Mouse (Mus musculus) limb, embryonic 15.5 days (tissue): ENCODE results near the gene Gtpbp8. TPM values are rescaled to one million over a fixed set of nuclear protein-coding genes. Genes with fewer than 3 reads are reported as not detected.

Source experiments
- ATAC-seq: fragments of 200-750 bp; cut with Nextera tagmentation; 2 replicates; pipeline ENCODE4 v1.8.0; 2017; ENCODE audit warnings: low read depth, moderate TSS enrichment; ENCODE audit not compliant: insufficient number of reproducible peaks, low FRiP score, low TSS enrichment
- H3K27ac ChIP-seq: fragments of 300-500 bp; sonication (generic); 2 replicates; pipeline ENCODE4 v1.5.1; 2015; ENCODE audit warnings: moderate library complexity, mild to moderate bottlenecking, inconsistent platforms
- H3K27me3 ChIP-seq: fragments of 300-500 bp; sonication (generic); 2 replicates; pipeline ENCODE4 v1.6.1; 2015; ENCODE audit warnings: inconsistent platforms
- H3K36me3 ChIP-seq: fragments of 300-500 bp; sonication (generic); 2 replicates; pipeline ENCODE4 v1.6.1; 2015; ENCODE audit warnings: inconsistent platforms
- H3K4me1 ChIP-seq: fragments of 300-500 bp; sonication (generic); 2 replicates; pipeline ENCODE4 v1.6.1; 2015; ENCODE audit warnings: inconsistent platforms
- H3K4me2 ChIP-seq: fragments of 300-500 bp; sonication (generic); 2 replicates; pipeline ENCODE4 v1.6.1; 2015; ENCODE audit warnings: mild to moderate bottlenecking, inconsistent platforms
- H3K4me3 ChIP-seq: fragments of 300-500 bp; sonication (generic); 2 replicates; pipeline ENCODE4 v1.5.1; 2015; ENCODE audit warnings: mild to moderate bottlenecking, inconsistent platforms
- H3K9ac ChIP-seq: fragments of 300-500 bp; sonication (generic); 2 replicates; pipeline ENCODE4 v1.6.1; 2015; ENCODE audit warnings: inconsistent platforms
- H3K9me3 ChIP-seq: fragments of 300-500 bp; sonication (generic); 2 replicates; pipeline ENCODE4 v1.6.1; 2016; ENCODE audit warnings: inconsistent platforms
- WGBS: fragments of 180-500 bp; shearing (Covaris S2); methylation state at CpG from one replicate; pipeline ENCODE4 v1.1.7; 2015; 5-methylcytosine and 5-hydroxymethylcytosine counted together
- polyA plus RNA-seq: library from polyadenylated mRNA; unstranded; fragments of >200 nt; fragmentation: Nextera tagmentation; extraction: Ambion mirVana; gene quantifications from 2 replicates; pipeline ENCODE4 v1.2.1, GENCODE M21; 2015

Gtpbp8 gene
- polyA plus RNA-seq, 1 experiment from 2014 or later = 23.1 TPM

DNA sequence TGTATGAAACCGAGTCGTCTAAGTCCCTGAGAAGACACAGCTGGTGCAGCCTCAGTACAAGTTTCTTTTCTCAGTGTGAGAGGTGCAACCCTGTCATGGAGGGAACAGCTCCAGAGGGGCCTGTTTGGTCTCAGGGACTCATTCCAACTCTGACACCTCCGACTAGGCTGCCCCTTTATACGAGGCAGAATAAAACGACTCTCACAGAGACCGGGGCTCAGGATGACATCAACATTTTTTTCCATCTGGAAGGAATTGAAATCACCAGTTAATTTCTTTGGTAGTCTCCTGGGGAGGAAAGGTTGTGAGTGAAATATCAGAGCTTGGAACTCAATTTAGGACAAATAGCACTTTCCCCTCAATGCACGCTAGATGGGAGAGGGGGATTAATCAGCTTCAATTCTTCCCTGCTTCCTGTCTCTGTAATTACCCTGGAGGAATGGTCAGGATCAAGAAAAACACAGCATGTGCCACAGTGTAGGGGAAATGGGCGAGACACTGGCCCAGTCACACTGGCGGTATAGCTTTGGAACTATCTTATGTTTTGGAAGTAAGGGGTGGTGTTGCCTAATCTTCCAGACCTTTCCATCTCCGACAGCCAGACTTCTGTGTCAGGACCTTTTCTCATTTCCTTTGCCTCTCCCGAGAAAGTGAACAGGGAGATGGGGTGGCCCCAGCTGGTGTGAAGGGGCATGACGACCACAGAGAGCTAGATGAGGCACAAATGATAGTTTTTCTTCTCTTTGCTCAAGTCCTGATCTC is 50.1 kb downstream of the Gtpbp8 start:
- 0 out of 2 replicates have a peak overlapping the region, but pooled peaks have one; percentile 7 for H3K4me2 ChIP-seq
- H3K27me3 ChIP-seq = no peaks in the 10 kb centered on the region
- H3K9ac ChIP-seq = no peak overlapping the region
- peak; percentile 85 for ATAC-seq
- WGBS = 22% methylated on average over 12 of the region's 12 CpGs
- H3K36me3 ChIP-seq = no peaks in the 10 kb centered on the region
- no peaks in the 10 kb centered on the region for H3K9me3 ChIP-seq
- H3K4me3 ChIP-seq = no peak overlapping the region
- H3K27ac ChIP-seq = peak overlapping the region; percentile 90
- H3K4me1 ChIP-seq = peaks cover 47% of the 10 kb centered on the region

DNA sequence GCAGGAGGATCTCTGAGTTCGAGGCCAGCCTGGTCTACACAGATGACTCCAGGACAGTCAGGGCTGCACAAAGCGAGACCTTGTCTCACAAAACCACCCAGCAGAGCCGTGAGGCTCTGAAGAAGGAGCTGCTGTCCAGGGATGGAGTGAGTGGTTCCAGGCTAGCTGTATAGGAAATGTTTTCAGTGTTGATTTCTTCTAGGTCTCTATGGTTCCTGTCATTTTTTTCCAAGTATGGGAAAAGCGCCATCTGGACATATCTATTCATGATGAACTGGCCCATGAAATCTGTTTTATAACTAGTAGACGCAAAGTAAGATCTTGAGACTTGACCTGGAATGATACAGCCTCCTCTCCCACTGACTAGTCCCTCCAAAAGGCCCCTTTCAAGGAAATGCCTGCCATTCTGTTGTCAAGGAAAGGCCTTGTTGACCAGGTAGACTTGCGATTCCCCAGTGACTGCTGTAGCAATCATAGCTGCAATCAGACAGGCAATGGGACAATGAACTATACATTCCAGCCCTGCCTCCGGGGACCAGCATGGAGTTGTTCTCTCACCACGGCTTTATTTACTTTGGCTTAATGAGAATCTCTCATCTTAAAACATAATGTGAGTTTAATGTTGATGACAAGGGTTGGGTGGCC is 50.8 kb downstream of the Gtpbp8 start:
- Histone ChIP-seq H3K27me3 (no peaks in the 10 kb centered on the region), H3K9ac (no peak overlapping the region), H3K27ac (peak overlapping the region; percentile 90), H3K36me3 (no peaks in the 10 kb centered on the region), H3K4me2 (no peak overlapping the region), H3K4me3 (no peak overlapping the region), H3K4me1 (peaks cover 48% of the 10 kb centered on the region), H3K9me3 (no peaks in the 10 kb centered on the region)
- WGBS = 62% methylated on average over 8 of the region's 8 CpGs
- peak; percentile 1; the same call in 1 of the 2 replicates for ATAC-seq

DNA sequence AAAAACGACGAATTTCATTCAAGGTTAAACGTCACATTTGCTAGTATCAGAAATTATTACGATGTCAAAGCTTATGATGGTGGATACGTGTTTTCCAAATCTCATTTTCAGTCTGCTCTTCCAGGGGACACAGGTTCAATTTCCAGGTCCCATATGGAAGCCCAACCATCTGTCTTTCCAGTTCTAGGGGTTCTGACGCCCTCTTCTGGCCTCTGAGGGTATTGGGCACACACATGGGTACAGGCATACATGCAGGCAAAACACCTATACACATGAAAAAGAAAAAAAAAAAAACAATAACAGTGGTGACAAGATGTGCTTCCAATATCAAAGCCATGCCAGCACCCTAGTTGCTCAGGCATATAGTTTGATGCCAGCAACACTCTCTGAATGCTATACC is 52.5 kb downstream of the Gtpbp8 start:
- H3K36me3 ChIP-seq = no peaks in the 10 kb centered on the region
- no peak overlapping the region for H3K4me3 ChIP-seq
- H3K4me1 ChIP-seq = peaks cover 55% of the 10 kb centered on the region
- ATAC-seq = no peak
- H3K27ac ChIP-seq = no peak overlapping the region
- H3K27me3 ChIP-seq = no peaks in the 10 kb centered on the region
- no peak overlapping the region for H3K9ac ChIP-seq
- 69% methylated on average over 6 of the region's 6 CpGs for WGBS
- no peaks in the 10 kb centered on the region for H3K9me3 ChIP-seq
- no peak overlapping the region for H3K4me2 ChIP-seq

DNA sequence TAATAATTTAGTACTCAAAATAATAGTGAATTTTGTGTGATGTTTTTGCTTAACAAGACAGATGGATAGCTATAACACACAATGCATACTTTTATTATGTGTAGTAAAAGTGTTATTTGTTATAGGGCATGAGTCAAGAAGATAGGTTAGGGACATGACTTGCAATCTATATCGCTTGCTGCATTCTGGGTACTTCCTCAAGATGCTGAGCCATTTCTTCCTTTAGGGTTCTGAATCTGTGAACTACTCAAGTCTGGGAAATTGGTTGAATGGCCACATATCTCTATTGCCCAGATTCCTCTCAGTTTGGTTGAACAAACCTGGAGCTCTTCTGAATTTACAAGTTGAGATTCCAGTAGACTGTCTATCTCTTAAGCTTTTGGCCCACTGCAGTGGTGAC is 53.6 kb downstream of the Gtpbp8 start:
- no peak for ATAC-seq
- H3K4me1 ChIP-seq = peaks cover 58% of the 10 kb centered on the region
- 92% methylated on average over 1 of the region's 1 CpGs for WGBS

DNA sequence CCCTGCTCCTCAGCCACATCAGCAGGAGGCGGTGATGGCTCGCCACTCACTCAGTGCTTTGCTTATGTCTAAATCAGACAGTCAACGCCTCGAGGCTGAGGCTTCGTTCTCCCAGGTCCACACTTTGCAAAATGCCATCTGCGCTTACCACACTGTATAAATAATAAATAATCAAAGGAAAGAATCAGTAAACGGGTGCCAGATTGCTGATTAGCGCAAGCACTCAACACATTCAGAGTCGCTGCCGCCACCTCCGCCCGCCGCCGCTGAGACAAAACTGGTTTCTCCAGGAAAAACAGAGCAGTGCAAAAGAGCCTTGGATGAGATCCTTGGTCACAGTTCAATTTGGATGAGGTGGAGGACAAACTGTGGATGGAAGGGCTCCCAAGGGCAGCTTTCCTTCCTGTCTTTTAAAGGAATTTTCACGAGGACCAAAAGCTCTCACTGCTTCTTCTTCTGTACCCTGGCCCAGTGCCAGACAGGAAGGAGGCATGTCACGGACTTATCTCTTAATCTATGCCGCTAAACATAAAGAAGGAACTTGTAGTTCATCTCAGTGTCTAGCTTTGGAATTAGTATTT is 54.5 kb downstream of the Gtpbp8 start:
- Histone ChIP-seq H3K9me3 (no peaks in the 10 kb centered on the region), H3K9ac (no peak overlapping the region), H3K4me1 (peaks cover 59% of the 10 kb centered on the region), H3K27ac (peak overlapping the region; percentile 74), H3K4me2 (0 out of 2 replicates have a peak overlapping the region, but pooled peaks have one; percentile 14), H3K27me3 (no peaks in the 10 kb centered on the region), H3K4me3 (no peak overlapping the region), H3K36me3 (no peaks in the 10 kb centered on the region)
- no peak for ATAC-seq
- 39% methylated on average over 17 of the region's 17 CpGs for WGBS

More for the DNA sequence above, 53.6 kb downstream of the Gtpbp8 start:
- Histone ChIP-seq H3K9ac (no peak overlapping the region), H3K4me2 (no peak overlapping the region), H3K36me3 (no peaks in the 10 kb centered on the region), H3K27ac (no peak overlapping the region), H3K4me3 (no peak overlapping the region), H3K27me3 (no peaks in the 10 kb centered on the region), H3K9me3 (no peaks in the 10 kb centered on the region)

DNA sequence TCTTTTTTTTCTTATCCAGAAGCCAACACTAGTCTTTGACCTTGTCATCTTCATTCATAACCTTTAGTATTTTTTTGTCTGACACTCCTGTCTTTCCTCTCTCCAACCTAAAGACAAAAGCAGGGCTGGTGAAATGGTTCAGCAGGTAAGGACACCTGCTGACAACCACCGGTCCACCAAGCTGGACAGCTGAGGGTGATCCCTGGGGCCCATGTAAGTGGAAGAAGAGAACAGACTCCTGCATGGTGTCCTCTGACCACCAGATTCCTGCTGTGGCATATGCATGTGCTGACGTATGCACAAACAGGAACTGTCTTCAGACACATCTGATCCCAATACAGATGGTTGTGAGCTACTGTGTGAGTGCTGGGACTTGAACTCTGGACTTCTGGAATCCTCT is 55.1 kb downstream of the Gtpbp8 start:
- no peaks in the 10 kb centered on the region for H3K36me3 ChIP-seq
- peaks cover 55% of the 10 kb centered on the region for H3K4me1 ChIP-seq
- WGBS = 78% methylated on average over 2 of the region's 2 CpGs
- H3K4me2 ChIP-seq = no peak overlapping the region
- no peak overlapping the region for H3K4me3 ChIP-seq
- H3K27me3 ChIP-seq = no peaks in the 10 kb centered on the region
- no peak for ATAC-seq
- H3K9ac ChIP-seq = no peak overlapping the region
- peak overlapping the region; percentile 74 for H3K27ac ChIP-seq
- no peaks in the 10 kb centered on the region for H3K9me3 ChIP-seq

DNA sequence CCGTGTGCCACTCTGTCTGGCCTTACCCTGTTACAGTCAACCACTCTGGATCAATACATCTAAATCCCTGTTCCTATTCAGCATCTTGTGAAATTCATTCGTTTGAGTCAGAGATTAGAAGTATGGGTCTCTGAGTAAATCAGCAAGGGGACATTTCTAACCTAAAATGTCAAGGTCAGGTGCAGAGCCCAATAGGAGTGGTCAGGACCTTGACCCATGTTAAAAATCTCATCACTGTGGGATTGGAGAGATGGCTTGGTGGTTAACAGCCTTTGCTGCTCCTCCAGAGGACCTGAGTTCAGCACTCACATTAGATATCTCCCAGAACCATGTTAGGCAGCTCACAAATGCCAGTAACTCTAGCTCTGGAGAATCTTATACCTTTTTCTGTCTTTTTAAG is 55.7 kb downstream of the Gtpbp8 start:
- H3K27ac ChIP-seq = no peak overlapping the region
- no peaks in the 10 kb centered on the region for H3K9me3 ChIP-seq
- H3K36me3 ChIP-seq = no peaks in the 10 kb centered on the region
- H3K4me2 ChIP-seq = no peak overlapping the region
- ATAC-seq = no peak
- peaks cover 50% of the 10 kb centered on the region for H3K4me1 ChIP-seq
- H3K4me3 ChIP-seq = no peak overlapping the region
- 75% methylated on average over 2 of the region's 2 CpGs for WGBS
- H3K9ac ChIP-seq = no peak overlapping the region
- no peaks in the 10 kb centered on the region for H3K27me3 ChIP-seq

DNA sequence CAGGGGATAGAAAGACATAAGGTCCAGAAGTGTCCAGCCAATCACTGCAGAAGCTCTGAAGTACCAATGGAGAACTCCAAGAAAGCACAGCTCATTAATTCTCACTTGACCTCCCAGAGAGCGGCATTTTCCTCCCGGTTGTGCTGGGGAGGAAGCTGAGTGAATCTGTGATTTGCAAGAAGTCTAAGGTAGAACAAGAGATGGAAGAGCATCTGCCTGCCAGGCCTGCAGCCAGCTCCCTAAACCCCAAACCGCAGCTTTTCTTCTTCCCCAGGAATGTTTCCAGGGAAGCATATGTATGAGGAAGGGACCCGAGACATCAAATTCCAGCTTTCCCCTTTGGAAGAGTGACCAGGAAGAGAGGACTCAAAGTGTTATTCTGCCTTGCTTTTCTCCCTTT is 57.7 kb downstream of the Gtpbp8 start:
- no peak for ATAC-seq
- WGBS = 16% methylated on average over 4 of the region's 4 CpGs
- peak overlapping the region; percentile 75 for H3K27ac ChIP-seq
- H3K9me3 ChIP-seq = no peaks in the 10 kb centered on the region
- H3K4me2 ChIP-seq = no peak overlapping the region
- no peaks in the 10 kb centered on the region for H3K27me3 ChIP-seq
- no peaks in the 10 kb centered on the region for H3K36me3 ChIP-seq
- H3K4me3 ChIP-seq = no peak overlapping the region
- H3K9ac ChIP-seq = no peak overlapping the region; the same call in 1 of the 2 replicates
- H3K4me1 ChIP-seq = peaks cover 54% of the 10 kb centered on the region

DNA sequence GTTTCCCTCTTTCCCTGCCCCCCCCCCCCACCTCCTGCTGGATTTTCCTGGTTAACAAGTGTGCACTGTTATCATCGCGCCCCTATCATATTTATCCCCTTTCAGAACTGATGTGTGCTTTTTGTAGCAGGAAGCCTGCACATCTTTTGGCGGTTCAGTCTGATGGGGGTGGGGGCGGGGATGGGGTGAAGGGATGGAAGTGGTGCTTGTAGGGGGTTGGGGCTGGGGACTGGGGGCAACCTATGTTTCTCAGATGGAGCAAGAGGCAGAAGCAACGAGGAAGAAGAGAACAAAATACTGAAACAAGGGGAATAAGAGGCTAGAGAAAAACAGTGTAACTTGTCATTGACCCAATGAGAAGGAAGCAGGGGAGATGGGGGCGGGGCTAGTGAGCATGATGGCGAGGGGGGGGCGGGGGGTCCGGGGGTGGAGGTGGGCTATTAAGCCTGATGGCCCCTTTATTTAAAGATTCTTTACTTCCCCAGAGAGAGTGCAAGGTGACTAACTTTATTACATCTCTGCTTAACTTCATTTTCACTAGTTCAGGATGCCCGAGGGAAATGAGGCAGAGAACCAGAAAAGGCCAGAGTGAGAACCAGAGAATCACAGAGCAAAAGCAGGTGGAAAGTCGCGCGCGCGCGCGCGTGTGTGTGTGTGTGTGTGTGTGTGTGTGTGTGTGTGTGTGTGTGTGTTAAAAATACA is 58.3 kb downstream of the Gtpbp8 start:
- Histone ChIP-seq H3K9ac (no peak overlapping the region), H3K4me1 (peaks cover 54% of the 10 kb centered on the region), H3K4me2 (peak overlapping the region; percentile 24; the same call in 1 of the 2 replicates), H3K36me3 (no peaks in the 10 kb centered on the region), H3K27ac (peak overlapping the region; percentile 75), H3K9me3 (no peaks in the 10 kb centered on the region), H3K27me3 (no peaks in the 10 kb centered on the region), H3K4me3 (no peak overlapping the region)
- WGBS = 4% methylated on average over 18 of the region's 18 CpGs
- no peak for ATAC-seq

DNA sequence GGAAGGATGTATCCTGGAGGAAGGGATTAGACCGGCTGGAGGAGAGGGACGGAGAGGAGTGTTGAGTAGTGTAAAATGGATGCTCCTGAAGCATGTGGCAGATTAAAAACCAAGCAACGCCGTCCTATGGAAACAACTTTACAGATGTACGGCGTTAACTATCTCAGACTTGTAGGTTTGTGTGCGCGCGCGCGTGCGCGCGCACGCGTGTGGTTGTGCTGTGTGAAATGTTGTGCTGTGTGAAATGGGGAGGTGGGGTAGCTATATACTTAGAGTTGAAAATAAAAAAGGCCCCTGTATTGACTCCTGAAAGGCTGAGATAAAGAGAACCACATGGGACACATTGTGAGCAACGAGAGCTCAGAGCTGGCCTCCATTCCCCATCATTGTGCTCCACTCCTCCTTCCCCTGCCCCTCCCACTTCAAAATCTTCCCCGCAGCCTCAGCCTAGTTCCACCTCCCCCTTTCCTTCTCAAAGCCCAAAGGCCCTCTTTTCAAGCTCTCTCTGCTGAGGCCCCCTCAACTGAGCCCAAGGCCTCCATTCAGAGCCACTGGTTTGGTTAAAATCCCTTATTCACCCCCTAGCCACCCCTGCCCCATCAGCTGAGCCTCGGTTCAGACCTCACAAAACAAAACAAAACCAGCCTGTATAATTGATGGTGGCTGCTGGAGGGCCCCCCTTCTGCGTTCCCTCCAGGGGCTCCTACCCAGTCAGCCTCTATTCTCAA is 59.0 kb downstream of the Gtpbp8 start:
- 47% methylated on average over 20 of the region's 20 CpGs for WGBS
- peak overlapping the region; percentile 24; the same call in 1 of the 2 replicates for H3K4me2 ChIP-seq
- peak; percentile 44; the same call in 1 of the 2 replicates for ATAC-seq
- peak overlapping the region; percentile 75 for H3K27ac ChIP-seq
- no peak overlapping the region for H3K9ac ChIP-seq
- H3K4me1 ChIP-seq = peaks cover 54% of the 10 kb centered on the region
- H3K27me3 ChIP-seq = no peaks in the 10 kb centered on the region
- no peaks in the 10 kb centered on the region for H3K9me3 ChIP-seq
- no peaks in the 10 kb centered on the region for H3K36me3 ChIP-seq
- H3K4me3 ChIP-seq = no peak overlapping the region
